Mouse (Mus musculus): ENCODE results near the gene Cacna1g.

DNA sequence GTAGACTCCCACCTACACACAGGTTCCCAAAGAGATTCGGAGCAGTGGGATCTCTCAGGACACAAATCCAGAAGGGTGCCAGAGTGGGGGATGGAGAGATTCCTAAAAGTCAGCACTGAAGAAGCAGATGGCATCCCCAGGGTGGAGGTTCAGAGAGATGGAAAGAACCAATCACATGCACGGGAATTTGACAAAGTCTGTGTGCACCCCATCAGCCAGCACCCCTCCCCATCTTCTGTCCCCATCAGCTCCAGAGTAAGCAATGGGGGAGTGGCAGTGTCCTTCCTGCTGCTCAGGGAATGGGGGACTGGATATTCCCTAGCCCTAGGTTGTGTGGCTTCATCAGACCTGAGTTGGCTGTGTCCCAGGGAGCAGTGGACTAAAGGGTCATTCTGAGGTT, 25.0 kb upstream of the Cacna1g start:
- TF ChIP-seq CTCF (IDR thresholded peaks at IDR 0.05; ENCODE audit: borderline replicate concordance, insufficient read depth, low read length) (no peak), POLR2A (IDR thresholded peaks at IDR 0.05; ENCODE audit: low read depth, low read length) (no peak)

Measured in embryonic fibroblast, embryonic 13.5 days (primary cell).